Mouse (Mus musculus): Measurements from ENCODE around the gene Fxn.
A peak's percentile ranks its signal among the peaks of the same experiment; 100 is the strongest.

Gene Fxn

DNA sequence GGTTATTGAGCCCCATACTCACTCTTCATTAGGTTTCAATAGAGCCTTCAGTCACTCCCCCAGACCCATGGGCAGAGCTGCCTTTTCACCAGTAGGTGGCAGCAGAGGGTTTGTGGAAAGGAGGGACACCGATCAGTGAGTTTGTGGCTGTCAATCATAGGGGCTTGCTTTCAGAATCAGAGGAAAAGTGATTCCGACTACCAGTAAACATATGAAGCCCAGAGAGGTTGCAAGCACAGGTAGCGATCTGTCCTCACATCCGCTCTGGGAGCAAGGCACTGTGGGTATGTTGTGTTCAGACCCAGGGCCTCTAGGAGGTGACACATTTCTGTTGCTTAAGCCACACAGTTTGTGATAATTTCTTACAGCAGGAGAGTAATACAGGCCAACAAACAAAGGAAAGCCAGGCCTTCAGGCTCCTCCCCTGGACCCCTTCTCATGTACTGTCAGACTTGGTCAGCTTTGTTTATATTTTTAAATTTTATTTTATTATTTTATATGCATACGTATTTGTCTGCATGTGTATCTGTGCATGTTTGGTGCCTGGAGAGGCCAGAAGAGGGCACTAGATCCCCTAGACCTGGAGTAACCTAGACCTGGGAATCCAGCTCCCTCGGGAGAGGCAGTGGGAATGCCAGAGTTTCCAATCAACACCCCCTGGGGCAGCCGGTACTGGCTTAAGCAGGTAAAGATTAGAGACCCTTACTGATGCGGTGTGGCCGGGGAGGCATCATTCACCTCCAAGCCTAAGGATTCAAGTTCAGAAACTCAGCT is 20.8 kb upstream of the Fxn start:
- peak; percentile 91 for DNase-seq (ENCODE audit: low spot score)

GRCm38 (mm10) chr19:24293537-24293936 is 13.1 kb upstream of the Fxn start:
- no peak for DNase-seq (ENCODE audit: low spot score)

DNA sequence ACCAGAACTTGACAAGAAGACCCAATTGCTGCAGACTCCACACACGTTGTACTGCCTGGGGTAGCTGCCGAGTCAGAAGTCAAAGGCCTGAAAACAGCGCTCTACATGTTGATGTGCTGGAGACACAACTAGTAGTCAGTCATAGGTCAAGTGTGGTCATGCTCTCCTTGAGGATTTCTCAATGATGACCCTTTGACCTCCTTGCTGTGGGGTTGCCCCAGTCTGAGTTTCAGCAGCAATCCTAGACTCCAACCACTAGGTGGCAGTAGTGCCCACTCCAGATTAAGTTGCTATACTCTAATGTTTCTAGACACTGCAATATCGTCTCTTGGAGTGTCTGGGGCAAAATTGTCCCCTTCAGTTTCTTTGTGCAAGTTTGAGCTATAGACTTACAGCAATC is 3.8 kb upstream of the Fxn start:
- peak; percentile 83 for DNase-seq (ENCODE audit: low spot score)

GRCm38 (mm10) chr19:24281288-24281980 is 1.0 kb upstream of the Fxn start:
- DNase-seq (ENCODE audit: low spot score): no peak

- DNase-seq (ENCODE audit: low spot score): peak; percentile 92
Observed at GRCm38 (mm10) chr19:24279706-24280600, 452 bp downstream of the Fxn start.

GRCm38 (mm10) chr19:24278859-24279258 is 1.5 kb downstream of the Fxn start:
- DNase-seq (ENCODE audit: low spot score): no peak

GRCm38 (mm10) chr19:24274281-24274680 is 6.1 kb downstream of the Fxn start:
- DNase-seq (ENCODE audit: low spot score): no peak

DNA sequence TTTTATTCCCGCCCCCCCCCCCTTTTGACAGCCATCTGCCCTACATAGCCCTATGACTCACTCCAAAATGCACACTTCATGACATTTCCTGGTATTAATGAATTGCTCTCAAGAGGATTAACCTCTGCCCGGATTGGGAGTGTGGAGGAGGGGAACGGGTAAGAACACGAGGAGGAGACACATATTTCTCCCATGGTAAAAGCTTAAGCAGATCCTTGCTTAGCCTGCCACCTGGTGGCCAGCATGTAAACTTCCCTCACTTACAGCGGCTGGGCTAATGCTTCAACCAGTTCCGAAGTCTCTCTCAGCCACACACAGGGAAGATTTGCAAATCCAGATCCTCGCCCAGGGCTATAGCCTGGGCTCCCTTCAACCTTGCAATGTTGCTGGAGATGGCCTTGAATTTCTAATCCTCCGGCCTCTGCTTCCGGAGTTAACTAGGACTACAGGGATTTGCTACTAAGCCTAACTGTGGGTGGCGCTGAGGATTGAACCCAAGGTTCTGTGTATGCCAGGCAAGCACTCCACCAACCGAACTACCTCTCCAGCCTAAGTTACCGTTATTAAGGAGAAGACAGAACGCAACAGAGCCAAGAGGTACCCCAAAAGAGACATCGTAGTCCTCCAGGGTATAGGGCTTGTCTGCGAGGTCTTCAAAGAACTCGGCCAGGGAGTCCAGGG is 8.5 kb downstream of the Fxn start:
- DNase-seq (ENCODE audit: low spot score): peak; percentile 92

- DNase-seq (ENCODE audit: low spot score): peak; percentile 54
Observed at GRCm38 (mm10) chr19:24271326-24271725, 9.1 kb downstream of the Fxn start.

- no peak for DNase-seq (ENCODE audit: low spot score)
Observed at GRCm38 (mm10) chr19:24268531-24268930, 11.9 kb downstream of the Fxn start.

GRCm38 (mm10) chr19:24266046-24266830 is 14.2 kb downstream of the Fxn start:
- no peak for DNase-seq (ENCODE audit: low spot score)

DNA sequence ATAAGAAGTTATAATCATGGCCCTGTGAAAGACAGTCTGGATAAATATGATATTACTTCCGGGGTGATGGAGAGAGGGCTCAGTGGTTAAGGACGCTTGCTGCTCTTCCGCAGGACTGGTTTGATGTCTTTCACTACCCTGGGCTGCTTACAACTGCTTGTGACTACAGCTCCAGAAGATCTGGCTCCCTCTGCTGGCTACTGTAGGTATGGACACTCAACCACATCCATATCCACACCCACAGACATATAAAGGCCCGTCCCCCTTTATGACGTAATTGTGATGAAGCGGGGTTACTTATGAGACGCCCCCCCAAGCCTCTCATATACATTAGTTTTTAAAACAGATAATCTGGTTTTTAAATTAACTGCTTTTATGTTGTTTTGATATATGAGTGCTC is 15.4 kb downstream of the Fxn start:
- DNase-seq (ENCODE audit: low spot score): peak; percentile 86

DNA sequence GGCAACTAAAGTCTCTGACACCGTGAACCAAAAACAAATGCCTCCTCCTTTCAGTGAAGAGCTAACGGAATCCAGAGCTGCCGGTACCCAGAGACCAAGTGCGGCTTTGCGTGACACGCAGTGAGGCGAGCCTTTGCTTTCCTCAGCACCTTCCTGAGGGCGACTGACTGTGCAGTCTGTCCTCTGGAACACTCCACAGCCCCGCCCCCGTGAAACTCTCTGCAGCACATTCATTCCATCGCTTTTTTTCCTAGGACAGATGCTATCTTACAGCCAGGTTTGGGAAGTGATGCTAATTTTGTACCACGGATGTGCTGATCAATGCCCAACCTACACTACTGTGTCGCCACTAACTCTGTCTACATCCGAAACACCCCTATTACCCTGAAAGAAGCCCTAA is 17.7 kb downstream of the Fxn start:
- DNase-seq (ENCODE audit: low spot score): no peak

- no peak for DNase-seq (ENCODE audit: low spot score)
Observed at GRCm38 (mm10) chr19:24259390-24260351, 20.7 kb downstream of the Fxn start.

- DNase-seq (ENCODE audit: low spot score): no peak
Observed at GRCm38 (mm10) chr19:24258368-24258767, 22.0 kb downstream of the Fxn start.

GRCm38 (mm10) chr19:24257962-24258361 is 22.4 kb downstream of the Fxn start:
- DNase-seq (ENCODE audit: low spot score): no peak

DNA sequence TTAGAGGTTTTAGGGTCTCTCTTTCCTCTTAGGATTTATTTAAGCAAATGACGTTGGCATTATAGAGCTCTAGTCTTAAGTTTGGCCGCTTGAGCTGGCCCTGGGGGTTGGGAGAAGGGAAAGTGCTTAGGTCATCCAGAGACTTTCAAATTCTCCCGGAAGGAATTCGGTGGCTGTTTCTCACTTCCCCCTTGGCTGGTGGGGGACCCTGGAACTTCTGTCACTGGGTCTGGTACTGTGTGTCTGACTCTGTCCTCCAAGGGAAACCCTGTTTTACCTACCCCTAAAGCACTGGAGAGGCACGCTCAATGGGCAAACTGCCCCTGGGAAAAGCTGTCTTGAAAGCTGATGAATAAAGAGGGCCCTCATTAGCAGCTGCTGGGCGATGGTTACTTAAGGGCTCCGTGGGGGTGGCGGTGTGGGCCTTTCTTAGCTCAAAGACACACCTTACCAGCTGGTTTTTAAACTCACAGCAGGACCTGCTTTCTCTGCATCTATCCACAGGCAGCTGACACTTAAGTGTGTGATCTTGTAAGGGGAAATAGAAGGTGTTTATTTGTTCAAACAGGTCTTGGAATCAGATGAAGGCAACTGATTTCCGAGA is 26.6 kb downstream of the Fxn start:
- DNase-seq (ENCODE audit: low spot score): no peak

- DNase-seq (ENCODE audit: low spot score): no peak
Observed at GRCm38 (mm10) chr19:24251869-24252268, 28.5 kb downstream of the Fxn start.

GRCm38 (mm10) chr19:24243340-24243739 is 37.1 kb downstream of the Fxn start:
- no peak for DNase-seq (ENCODE audit: low spot score)

All from embryo, embryonic 10 days (tissue).